Mouse (Mus musculus): ENCODE measurements around the gene Hspa4. TPM values are rescaled to one million over a fixed set of nuclear protein-coding genes. Genes with fewer than 3 reads are reported as not detected.

Hspa4 gene
- polyA plus RNA-seq, 1 experiment from 2014 or later: 86.5 TPM

DNA sequence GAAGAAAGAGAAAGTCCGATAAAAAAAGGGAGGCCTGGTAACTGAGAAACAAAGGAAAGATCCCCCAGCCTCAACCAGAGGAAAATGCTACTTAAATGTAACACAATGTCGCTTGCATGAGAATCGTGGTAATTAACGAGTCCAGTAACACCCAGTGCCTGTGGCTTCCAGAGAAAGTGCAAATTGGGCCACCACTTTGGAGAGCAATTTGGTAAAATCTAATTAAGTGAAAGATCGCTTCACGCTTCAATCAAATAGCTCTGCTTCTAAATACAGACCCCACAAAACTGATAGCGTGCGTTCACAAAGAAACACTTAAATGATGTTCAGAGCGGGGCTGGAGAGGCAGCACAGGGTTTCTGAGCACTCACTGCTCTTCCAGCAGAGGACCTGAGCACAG is 89.4 kb downstream of the Hspa4 start:
- ATAC-seq (ENCODE audit: low read depth) (no peak), DNase-seq (ENCODE audit: low spot score) (no peak)
- H3K4me2 ChIP-seq (ENCODE audit: low read depth, low read length): no peak overlapping the region
- no peak overlapping the region for H3K27ac ChIP-seq (replicated peaks; ENCODE audit: low read depth, low read length)
- no peak overlapping the region for H3K4me3 ChIP-seq (ENCODE audit: low read depth, low read length)
- no peaks in the 10 kb centered on the region for H3K36me3 ChIP-seq (ENCODE audit: control insufficient read depth, insufficient read depth, low read length)
- 79% methylated on average over 9 of the region's 9 CpGs for whole genome bisulfite sequencing
- H3K27me3 ChIP-seq (replicated peaks; ENCODE audit: control insufficient read depth, insufficient read depth, low read length): no peaks in the 10 kb centered on the region
- H3K4me1 ChIP-seq (ENCODE audit: control insufficient read depth, insufficient read depth, low read length): no peaks in the 10 kb centered on the region
- H3K9me3 ChIP-seq (ENCODE audit: control insufficient read depth, low read length): no peaks in the 10 kb centered on the region
- H3K9ac ChIP-seq (ENCODE audit: low read depth, low read length): no peak overlapping the region

Other genes with a start within 250 kb of the Hspa4 start
- 18.6 and 18.7 TPM in 2 replicates for gene Zcchc10, start 24.2 kb upstream of the Hspa4 start, polyA plus RNA-seq (2014; fragmentation: Nextera tagmentation; extraction: Ambion mirVana)
- 50.8 and 59.7 TPM in 2 replicates for gene Aff4, start 50.4 kb upstream of the Hspa4 start, polyA plus RNA-seq (2014; fragmentation: Nextera tagmentation; extraction: Ambion mirVana)
- gene Leap2, start 122.7 kb upstream of the Hspa4 start, polyA plus RNA-seq (2014; fragmentation: Nextera tagmentation; extraction: Ambion mirVana): not detected in 2 replicates
- 592 and 683 TPM in 2 replicates for gene Uqcrq, start 130.4 kb upstream of the Hspa4 start, polyA plus RNA-seq (2014; fragmentation: Nextera tagmentation; extraction: Ambion mirVana)
- gene Gdf9, start 130.6 kb upstream of the Hspa4 start, polyA plus RNA-seq (2014; fragmentation: Nextera tagmentation; extraction: Ambion mirVana): 1.2 and 2.7 TPM in 2 replicates
- gene Gm10447, start 156.7 kb upstream of the Hspa4 start, polyA plus RNA-seq (2014; fragmentation: Nextera tagmentation; extraction: Ambion mirVana): not detected in 2 replicates
- 2.9 and 4.0 TPM in 2 replicates for gene Shroom1, start 156.7 kb upstream of the Hspa4 start, polyA plus RNA-seq (2014; fragmentation: Nextera tagmentation; extraction: Ambion mirVana)
- not detected in 2 replicates for gene Gm9837, start 170.0 kb upstream of the Hspa4 start, polyA plus RNA-seq (2014; fragmentation: Nextera tagmentation; extraction: Ambion mirVana)
- not detected in 2 replicates for gene Gm9945, start 179.7 kb upstream of the Hspa4 start, polyA plus RNA-seq (2014; fragmentation: Nextera tagmentation; extraction: Ambion mirVana)
- gene Sowaha, start 179.8 kb upstream of the Hspa4 start, polyA plus RNA-seq (2014; fragmentation: Nextera tagmentation; extraction: Ambion mirVana): 1.00 and 1.0 TPM in 2 replicates
- gene Sept8, start 218.8 kb upstream of the Hspa4 start, polyA plus RNA-seq (2014; fragmentation: Nextera tagmentation; extraction: Ambion mirVana): 42.2 and 46.6 TPM in 2 replicates